Mouse (Mus musculus): Measurements from ENCODE around the gene Olfr324. TPM values are rescaled to one million over a fixed set of nuclear protein-coding genes. Genes with fewer than 3 reads are reported as not detected.

Gene Olfr324
- polyA plus RNA-seq, 1 experiment from 2014 or later, result not detected

DNA sequence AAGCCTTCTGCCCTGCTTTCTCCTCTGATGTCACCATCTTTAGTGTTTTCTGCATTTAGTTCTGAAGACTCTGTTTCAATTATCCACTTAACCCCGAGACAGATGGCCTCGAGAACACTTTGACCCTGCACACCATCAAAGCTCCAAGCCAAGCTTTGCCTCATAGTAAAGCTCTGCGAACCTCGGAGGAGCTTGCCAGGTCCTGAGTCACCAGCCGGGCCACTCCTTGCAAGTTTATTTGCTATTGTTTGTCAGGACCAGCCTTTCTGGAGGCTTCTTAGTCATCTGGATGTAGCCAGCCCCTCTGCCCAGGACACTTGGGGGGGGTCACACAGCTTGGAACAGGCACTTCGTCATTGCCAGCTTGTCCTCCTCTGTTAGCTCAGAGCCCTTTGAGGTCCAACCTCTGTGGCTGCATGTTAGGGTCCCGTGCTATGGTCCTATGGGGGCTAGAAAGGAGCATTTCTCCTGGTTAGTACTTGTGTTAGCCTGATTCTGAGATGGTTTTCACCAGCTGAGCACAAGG lies 43.3 kb downstream of the Olfr324 start:
- H3K27ac ChIP-seq, result no peak overlapping the region
- ATAC-seq (replicated peaks; ENCODE audit: low FRiP score), result no peak
- H3K4me1 ChIP-seq, result peaks cover 11% of the 10 kb centered on the region
- 38% methylated on average over 7 of the region's 7 CpGs for WGBS
- no peak overlapping the region for H3K4me3 ChIP-seq (replicated peaks)
- H3K9me3 ChIP-seq (replicated peaks), result no peaks in the 10 kb centered on the region
- no peak overlapping the region for H3K9ac ChIP-seq
- no peaks in the 10 kb centered on the region for H3K36me3 ChIP-seq
- no peak overlapping the region for H3K4me2 ChIP-seq
- H3K27me3 ChIP-seq, result peaks cover 54% of the 10 kb centered on the region

DNA sequence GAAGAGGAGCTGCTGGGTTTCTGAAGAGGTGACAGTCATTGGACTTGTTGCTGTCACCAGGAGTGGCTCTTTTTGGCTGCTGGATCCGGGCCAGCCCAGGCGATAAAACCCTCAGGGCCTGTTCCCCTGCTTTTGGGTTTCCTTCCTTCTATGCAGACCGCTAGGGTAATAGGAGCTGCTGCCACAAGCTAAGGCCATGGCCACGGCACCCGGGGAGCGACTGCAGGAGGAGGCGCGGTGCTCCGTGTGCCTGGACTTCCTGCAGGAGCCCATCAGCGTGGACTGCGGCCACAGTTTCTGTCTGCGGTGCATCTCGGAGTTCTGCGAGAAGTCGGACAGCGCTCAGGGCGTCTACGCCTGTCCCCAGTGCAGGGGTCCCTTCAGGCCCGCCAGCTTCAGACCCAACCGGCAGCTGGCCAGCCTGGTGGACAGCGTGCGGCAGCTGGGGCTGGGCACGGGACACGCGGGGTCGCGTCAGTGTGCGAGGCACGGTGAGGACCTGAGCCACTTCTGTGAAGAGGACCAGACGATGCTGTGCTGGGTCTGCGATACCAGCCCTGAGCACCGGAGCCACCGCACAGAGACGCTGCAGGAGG lies 45.5 kb downstream of the Olfr324 start, which contains the start of gene Trim58:
Gene Trim58, plus strand, starts transcription at position 194 of the 596 bp plus-strand sequence.
- peak; percentile 65; the same call in 1 of the 2 replicates for ATAC-seq (replicated peaks; ENCODE audit: low FRiP score)
- H3K4me1 ChIP-seq, result peaks cover 11% of the 10 kb centered on the region
- H3K27me3 ChIP-seq, result peaks cover 49% of the 10 kb centered on the region
- H3K4me3 ChIP-seq (replicated peaks), result peak within 1 kb of the TSS; percentile 41
- peak within 1 kb of the TSS; percentile 12; the same call in 1 of the 2 replicates for H3K9ac ChIP-seq
- WGBS, result 1% methylated on average over 34 of the region's 34 CpGs
- H3K4me2 ChIP-seq, result peak within 1 kb of the TSS; percentile 78
- no peak within 1 kb of the TSS for H3K27ac ChIP-seq
- H3K9me3 ChIP-seq (replicated peaks), result no peaks in the 10 kb centered on the region
- H3K36me3 ChIP-seq, result no peaks in the 10 kb centered on the region

- Histone ChIP-seq H3K4me3 (replicated peaks) (peak overlapping the region; percentile 41), H3K36me3 (no peaks in the 10 kb centered on the region), H3K9ac (no peak overlapping the region), H3K4me1 (peaks cover 11% of the 10 kb centered on the region), H3K4me2 (peak overlapping the region; percentile 78), H3K27me3 (peaks cover 53% of the 10 kb centered on the region), H3K9me3 (replicated peaks) (no peaks in the 10 kb centered on the region), H3K27ac (no peak overlapping the region)
- WGBS, result 34% methylated on average over 14 of the region's 14 CpGs
- 0 out of 2 replicates have a peak, but pooled peaks have one; percentile 52 for ATAC-seq (replicated peaks; ENCODE audit: low FRiP score)
Observed at GRCm38 (mm10) chr11:58641057-58641456, 46.1 kb downstream of the Olfr324 start.

DNA sequence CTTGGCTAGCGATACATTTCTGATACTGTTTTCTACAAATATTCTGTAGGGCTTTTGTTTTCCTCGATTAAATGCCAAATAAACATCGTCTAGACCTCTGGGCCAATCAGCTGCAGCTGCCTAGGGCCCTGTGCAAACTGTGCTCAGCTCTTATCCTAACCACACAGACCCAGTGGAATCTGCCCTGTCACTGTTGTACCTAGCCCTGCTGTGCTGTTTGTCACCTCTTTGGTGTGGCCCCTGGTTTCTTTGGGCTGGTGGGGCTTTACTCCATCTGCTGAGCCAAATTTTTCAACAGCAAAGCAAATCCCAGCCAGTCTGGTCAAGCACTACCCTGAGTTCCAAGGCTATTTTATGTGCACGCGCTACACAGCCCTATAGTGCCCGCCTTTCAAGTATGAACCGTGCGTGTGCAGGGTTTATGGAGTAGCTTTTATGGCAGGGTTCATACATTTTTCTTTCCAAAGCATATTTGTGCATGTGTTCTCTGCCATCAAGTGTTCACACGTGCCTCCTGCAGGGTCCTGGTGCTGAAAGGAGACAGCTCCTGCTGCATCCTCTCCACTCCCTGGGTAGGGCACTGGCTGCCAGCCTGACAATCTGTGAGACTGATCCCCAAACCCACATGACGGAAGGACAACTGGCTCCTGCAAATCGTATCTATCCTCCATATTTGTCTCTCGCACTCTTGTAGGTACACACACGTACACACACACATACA lies 46.9 kb downstream of the Olfr324 start:
- H3K27ac ChIP-seq, result no peak overlapping the region
- peaks cover 11% of the 10 kb centered on the region for H3K4me1 ChIP-seq
- H3K4me3 ChIP-seq (replicated peaks), result no peak overlapping the region
- H3K4me2 ChIP-seq, result no peak overlapping the region
- no peaks in the 10 kb centered on the region for H3K36me3 ChIP-seq
- no peaks in the 10 kb centered on the region for H3K9me3 ChIP-seq (replicated peaks)
- no peak overlapping the region for H3K9ac ChIP-seq
- peak; percentile 87; the same call in 1 of the 2 replicates for ATAC-seq (replicated peaks; ENCODE audit: low FRiP score)
- 88% methylated on average over 13 of the region's 13 CpGs for WGBS
- H3K27me3 ChIP-seq, result peaks cover 53% of the 10 kb centered on the region

DNA sequence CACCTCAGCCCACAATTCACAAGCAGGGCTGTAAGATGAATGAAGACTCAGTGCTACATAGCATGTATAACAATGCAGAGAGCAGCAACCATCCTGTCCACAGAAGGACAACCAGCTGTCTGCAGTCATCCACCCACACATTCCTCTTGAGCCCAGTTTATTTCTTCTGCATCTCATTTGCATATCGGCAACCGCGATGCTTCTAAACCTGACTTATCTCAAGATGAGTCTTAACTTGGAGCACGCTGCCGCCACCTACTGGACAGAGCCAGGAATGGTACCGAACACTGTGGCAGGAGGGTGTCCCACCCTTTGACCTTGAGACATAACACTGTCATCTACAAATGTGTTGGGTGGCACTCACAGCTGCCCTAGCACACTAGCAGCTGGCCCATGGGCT lies 48.4 kb downstream of the Olfr324 start:
- Histone ChIP-seq H3K4me1 (peaks cover 11% of the 10 kb centered on the region), H3K9me3 (replicated peaks) (no peaks in the 10 kb centered on the region; the same call in 1 of the 2 replicates), H3K27me3 (peaks cover 37% of the 10 kb centered on the region), H3K27ac (no peak overlapping the region), H3K36me3 (no peaks in the 10 kb centered on the region), H3K9ac (no peak overlapping the region), H3K4me2 (no peak overlapping the region), H3K4me3 (replicated peaks) (no peak overlapping the region)
- whole genome bisulfite sequencing, result 41% methylated on average over 6 of the region's 6 CpGs
- no peak for ATAC-seq (replicated peaks; ENCODE audit: low FRiP score)

Other genes with a start within 250 kb of the Olfr324 start
- 0.23 and 4.5 TPM in 2 replicates for gene Lypd8, start 216.1 kb upstream of the Olfr324 start, polyA plus RNA-seq (2015; fragmentation: Nextera tagmentation; extraction: Ambion mirVana)
- not detected in 2 replicates for gene 1810065E05Rik, start 174.0 kb upstream of the Olfr324 start, polyA plus RNA-seq (2015; fragmentation: Nextera tagmentation; extraction: Ambion mirVana)
- gene Gm12253, start 162.6 kb upstream of the Olfr324 start, polyA plus RNA-seq (2015; fragmentation: Nextera tagmentation; extraction: Ambion mirVana), result not detected in 2 replicates
- not detected in 2 replicates for gene Lypd9, start 142.2 kb upstream of the Olfr324 start, polyA plus RNA-seq (2015; fragmentation: Nextera tagmentation; extraction: Ambion mirVana)
- not detected in 2 replicates for gene Olfr30, start 132.8 kb upstream of the Olfr324 start, polyA plus RNA-seq (2015; fragmentation: Nextera tagmentation; extraction: Ambion mirVana)
- gene Olfr332, start 102.6 kb upstream of the Olfr324 start, polyA plus RNA-seq (2015; fragmentation: Nextera tagmentation; extraction: Ambion mirVana), result 0.08 TPM in 1 of 2 replicates, not detected in the other
- not detected in 2 replicates for gene Olfr331, start 92.5 kb upstream of the Olfr324 start, polyA plus RNA-seq (2015; fragmentation: Nextera tagmentation; extraction: Ambion mirVana)
- gene Olfr330, start 60.3 kb upstream of the Olfr324 start, polyA plus RNA-seq (2015; fragmentation: Nextera tagmentation; extraction: Ambion mirVana), result not detected in 2 replicates
- gene Olfr329-ps, start 48.7 kb upstream of the Olfr324 start, polyA plus RNA-seq (2015; fragmentation: Nextera tagmentation; extraction: Ambion mirVana), result not detected in 2 replicates
- 0.05 and 0.09 TPM in 2 replicates for gene Olfr328, start 39.5 kb upstream of the Olfr324 start, polyA plus RNA-seq (2015; fragmentation: Nextera tagmentation; extraction: Ambion mirVana)
- not detected in 2 replicates for gene Olfr224, start 24.6 kb upstream of the Olfr324 start, polyA plus RNA-seq (2015; fragmentation: Nextera tagmentation; extraction: Ambion mirVana)
- not detected in 2 replicates for gene Olfr325, start 17.4 kb upstream of the Olfr324 start, polyA plus RNA-seq (2015; fragmentation: Nextera tagmentation; extraction: Ambion mirVana)
- gene 2210407C18Rik, start 21.0 kb downstream of the Olfr324 start, polyA plus RNA-seq (2015; fragmentation: Nextera tagmentation; extraction: Ambion mirVana), result not detected in 2 replicates
- gene Olfr323, start 35.4 kb downstream of the Olfr324 start, polyA plus RNA-seq (2015; fragmentation: Nextera tagmentation; extraction: Ambion mirVana), result not detected in 2 replicates
- 0.13 and 0.33 TPM in 2 replicates for gene Trim58, start 45.4 kb downstream of the Olfr324 start, polyA plus RNA-seq (2015; fragmentation: Nextera tagmentation; extraction: Ambion mirVana)
- 0.04 TPM in 1 of 2 replicates, not detected in the other for gene Olfr322, start 63.7 kb downstream of the Olfr324 start, polyA plus RNA-seq (2015; fragmentation: Nextera tagmentation; extraction: Ambion mirVana)
- gene Olfr320, start 86.0 kb downstream of the Olfr324 start, polyA plus RNA-seq (2015; fragmentation: Nextera tagmentation; extraction: Ambion mirVana), result not detected in 2 replicates
- not detected in 2 replicates for gene Olfr319, start 104.0 kb downstream of the Olfr324 start, polyA plus RNA-seq (2015; fragmentation: Nextera tagmentation; extraction: Ambion mirVana)
- gene Olfr318, start 128.9 kb downstream of the Olfr324 start, polyA plus RNA-seq (2015; fragmentation: Nextera tagmentation; extraction: Ambion mirVana), result not detected in 2 replicates
- not detected in 2 replicates for gene Olfr317, start 144.1 kb downstream of the Olfr324 start, polyA plus RNA-seq (2015; fragmentation: Nextera tagmentation; extraction: Ambion mirVana)
- gene Olfr316, start 157.6 kb downstream of the Olfr324 start, polyA plus RNA-seq (2015; fragmentation: Nextera tagmentation; extraction: Ambion mirVana), result not detected in 2 replicates
- gene Olfr315, start 178.1 kb downstream of the Olfr324 start, polyA plus RNA-seq (2015; fragmentation: Nextera tagmentation; extraction: Ambion mirVana), result not detected in 2 replicates
- gene Olfr314, start 187.8 kb downstream of the Olfr324 start, polyA plus RNA-seq (2015; fragmentation: Nextera tagmentation; extraction: Ambion mirVana), result not detected in 2 replicates
- gene Fam183b, start 206.8 kb downstream of the Olfr324 start, polyA plus RNA-seq (2015; fragmentation: Nextera tagmentation; extraction: Ambion mirVana), result 0.35 and 0.63 TPM in 2 replicates
- gene Olfr313, start 219.9 kb downstream of the Olfr324 start, polyA plus RNA-seq (2015; fragmentation: Nextera tagmentation; extraction: Ambion mirVana), result not detected in 2 replicates
- gene Olfr312, start 234.1 kb downstream of the Olfr324 start, polyA plus RNA-seq (2015; fragmentation: Nextera tagmentation; extraction: Ambion mirVana), result not detected in 2 replicates
- not detected in 2 replicates for gene Olfr311, start 244.1 kb downstream of the Olfr324 start, polyA plus RNA-seq (2015; fragmentation: Nextera tagmentation; extraction: Ambion mirVana)